Mouse (Mus musculus) erythroblast, embryonic 14.5 days (primary cell): Measurements from ENCODE around the gene Homez. TPM values are rescaled to one million over a fixed set of nuclear protein-coding genes. Genes with fewer than 3 reads are reported as not detected.

Source experiments
- H3K27me3 ChIP-seq: 2 replicates; pipeline ENCODE4 v1.6.1; 2012; ENCODE audit warnings: inconsistent platforms; ENCODE audit not compliant: control insufficient read depth
- H3K36me3 ChIP-seq: 2 replicates; pipeline ENCODE4 v1.6.1; 2012; ENCODE audit warnings: mild to moderate bottlenecking, inconsistent platforms; ENCODE audit not compliant: control insufficient read depth
- H3K4me1 ChIP-seq: 2 replicates; pipeline ENCODE4 v1.6.1; 2012; ENCODE audit warnings: inconsistent platforms; ENCODE audit not compliant: control insufficient read depth
- H3K4me3 ChIP-seq: replicated peaks from 2 replicates; pipeline ENCODE3; 2012; ENCODE audit warnings: moderate library complexity, mild to moderate bottlenecking, inconsistent platforms
- H3K9me3 ChIP-seq: 2 replicates; pipeline ENCODE4 v1.6.1; 2012; ENCODE audit warnings: low read length, inconsistent platforms, mixed read lengths; ENCODE audit not compliant: control insufficient read depth
- GATA1 ChIP-seq: IDR thresholded peaks from 2 replicates; pipeline ENCODE4 v1.6.1; 2012; ENCODE audit warnings: low read length, inconsistent platforms, mixed read lengths
- TAL1 ChIP-seq: IDR thresholded peaks from 3 replicates; pipeline ENCODE4 v1.6.1; 2012; ENCODE audit warnings: low read length, inconsistent platforms, mixed read lengths
- polyA plus RNA-seq: library from polyadenylated mRNA; stranded (reverse); fragments of >175 nt; gene quantifications from 2 replicates; pipeline ENCODE4 v1.2.3, GENCODE M21; 2012

Gene Homez
- not detected in 2 replicates for polyA plus RNA-seq

GRCm38 (mm10) chr14:54870861-54871260, at the start of gene Homez:
Gene Homez (minus strand): TSS chr14:54870961.
- Histone ChIP-seq H3K9me3 (no peaks in the 10 kb centered on the region; the same call in 1 of the 2 replicates), H3K36me3 (no peaks in the 10 kb centered on the region), H3K27me3 (peaks cover 13% of the 10 kb centered on the region), H3K4me1 (peaks cover 3% of the 10 kb centered on the region), H3K4me3 (no peak within 1 kb of the TSS)
- TF ChIP-seq GATA1 = no peak

- peaks cover 13% of the 10 kb centered on the region for H3K4me1 ChIP-seq
Observed at GRCm38 (mm10) chr14:54920076-54920685, 49.4 kb upstream of the Homez start.

GRCm38 (mm10) chr14:54913343-54913742, 42.6 kb upstream of the Homez start:
- H3K4me3 ChIP-seq = no peak overlapping the region
- peaks cover 4% of the 10 kb centered on the region; the same call in 1 of the 2 replicates for H3K9me3 ChIP-seq
- H3K4me1 ChIP-seq = no peaks in the 10 kb centered on the region
- no peak for TF ChIP-seq GATA1
- no peak for TF ChIP-seq TAL1
- H3K27me3 ChIP-seq = peaks cover 47% of the 10 kb centered on the region
- H3K36me3 ChIP-seq = no peaks in the 10 kb centered on the region

More at GRCm38 (mm10) chr14:54920076-54920685, 49.4 kb upstream of the Homez start:
- Histone ChIP-seq H3K36me3 (no peaks in the 10 kb centered on the region), H3K9me3 (peaks cover 8% of the 10 kb centered on the region), H3K4me3 (no peak overlapping the region), H3K27me3 (peaks cover 18% of the 10 kb centered on the region)
- TF ChIP-seq TAL1 (no peak), GATA1 (no peak)

- peaks cover 4% of the 10 kb centered on the region; the same call in 1 of the 2 replicates for H3K9me3 ChIP-seq
- no peaks in the 10 kb centered on the region for H3K36me3 ChIP-seq
- peaks cover 47% of the 10 kb centered on the region for H3K27me3 ChIP-seq
- TF ChIP-seq GATA1 (no peak), TAL1 (no peak)
- peak within 1 kb of the TSS; percentile 50 for H3K4me3 ChIP-seq
- H3K4me1 ChIP-seq = no peaks in the 10 kb centered on the region
Observed at GRCm38 (mm10) chr14:54912886-54913285, 42.1 kb upstream of the Homez start, which contains the start of gene Slc22a17. Gene Slc22a17 (minus strand): TSS chr14:54913132.

- H3K9me3 ChIP-seq = peaks cover 4% of the 10 kb centered on the region; the same call in 1 of the 2 replicates
- peak overlapping the region; percentile 50 for H3K4me3 ChIP-seq
- H3K36me3 ChIP-seq = no peaks in the 10 kb centered on the region
- no peaks in the 10 kb centered on the region for H3K4me1 ChIP-seq
- H3K27me3 ChIP-seq = peaks cover 47% of the 10 kb centered on the region
- no peak for TF ChIP-seq GATA1
- TF ChIP-seq TAL1 = no peak
Observed at GRCm38 (mm10) chr14:54912109-54912850, 41.5 kb upstream of the Homez start.

- H3K9me3 ChIP-seq = peaks cover 4% of the 10 kb centered on the region; the same call in 1 of the 2 replicates
- peaks cover 36% of the 10 kb centered on the region for H3K27me3 ChIP-seq
- TF ChIP-seq GATA1 (no peak), TAL1 (no peak)
Observed at GRCm38 (mm10) chr14:54908682-54909081, 37.9 kb upstream of the Homez start.

GRCm38 (mm10) chr14:54903641-54904040, 32.9 kb upstream of the Homez start:
- no peak overlapping the region for H3K4me3 ChIP-seq
- no peaks in the 10 kb centered on the region for H3K27me3 ChIP-seq
- no peaks in the 10 kb centered on the region for H3K9me3 ChIP-seq
- no peaks in the 10 kb centered on the region for H3K4me1 ChIP-seq
- H3K36me3 ChIP-seq = peaks cover 9% of the 10 kb centered on the region
- no peak for TF ChIP-seq TAL1
- TF ChIP-seq GATA1 = no peak

More at GRCm38 (mm10) chr14:54908682-54909081, 37.9 kb upstream of the Homez start:
- Histone ChIP-seq H3K4me3 (no peak overlapping the region), H3K4me1 (no peaks in the 10 kb centered on the region), H3K36me3 (no peaks in the 10 kb centered on the region)

- Histone ChIP-seq H3K4me1 (peaks cover 9% of the 10 kb centered on the region), H3K36me3 (peaks cover 42% of the 10 kb centered on the region), H3K9me3 (no peaks in the 10 kb centered on the region), H3K4me3 (no peak overlapping the region), H3K27me3 (no peaks in the 10 kb centered on the region)
- TF ChIP-seq GATA1 (no peak), TAL1 (no peak)
Observed at GRCm38 (mm10) chr14:54900383-54900782, 29.6 kb upstream of the Homez start.

GRCm38 (mm10) chr14:54897445-54897844, 26.7 kb upstream of the Homez start:
- no peak for TF ChIP-seq TAL1
- TF ChIP-seq GATA1 = no peak
- Histone ChIP-seq H3K4me3 (no peak overlapping the region), H3K9me3 (no peaks in the 10 kb centered on the region)

More at GRCm38 (mm10) chr14:54897445-54897844, 26.7 kb upstream of the Homez start:
- H3K36me3 ChIP-seq = peaks cover 49% of the 10 kb centered on the region
- H3K4me1 ChIP-seq = peaks cover 29% of the 10 kb centered on the region
- H3K27me3 ChIP-seq = no peaks in the 10 kb centered on the region
